Mouse (Mus musculus) forebrain, embryonic 12.5 days (tissue): ENCODE data around the gene Kmt5a. TPM values are rescaled to one million over a fixed set of nuclear protein-coding genes. Genes with fewer than 3 reads are reported as not detected.

Source experiments
- ATAC-seq: fragments of 200-750 bp; cut with Nextera tagmentation; 2 replicates; pipeline ENCODE4 v1.8.0; 2017; ENCODE audit warnings: moderate TSS enrichment; ENCODE audit not compliant: low FRiP score
- H3K27ac ChIP-seq: fragments of 300-500 bp; sonication (generic); 2 replicates; pipeline ENCODE4 v1.5.1; 2016; ENCODE audit warnings: mild to moderate bottlenecking
- H3K27me3 ChIP-seq: fragments of 300-500 bp; sonication (generic); 2 replicates; pipeline ENCODE4 v1.6.1; 2016; ENCODE audit warnings: mild to moderate bottlenecking
- H3K36me3 ChIP-seq: fragments of 300-500 bp; sonication (generic); replicated peaks from 2 replicates; pipeline ENCODE4 v1.6.1; 2016; ENCODE audit warnings: mild to moderate bottlenecking
- H3K4me1 ChIP-seq: fragments of 300-500 bp; sonication (generic); 2 replicates; pipeline ENCODE4 v1.6.1; 2016
- H3K4me2 ChIP-seq: fragments of 300-500 bp; sonication (generic); 2 replicates; pipeline ENCODE4 v1.6.1; 2016; ENCODE audit warnings: mild to moderate bottlenecking, moderate library complexity
- H3K4me3 ChIP-seq: fragments of 300-500 bp; sonication (generic); replicated peaks from 2 replicates; pipeline ENCODE4 v1.5.1; 2016; ENCODE audit warnings: mild to moderate bottlenecking
- H3K9ac ChIP-seq: fragments of 300-500 bp; sonication (generic); 2 replicates; pipeline ENCODE4 v1.6.1; 2016; ENCODE audit warnings: mild to moderate bottlenecking
- H3K9me3 ChIP-seq: fragments of 300-500 bp; sonication (generic); 2 replicates; pipeline ENCODE4 v1.6.1; 2016
- WGBS: fragments of 180-500 bp; shearing (Covaris S2); methylation state at CpG from one replicate; pipeline ENCODE4 v1.1.7; 2016; 5-methylcytosine and 5-hydroxymethylcytosine counted together
- microRNA-seq: library from miRNA; unstranded; fragments of <30 nt; microRNA quantifications from one replicate; pipeline ENCODE4, GENCODE M21; 2017
- polyA plus RNA-seq: library from polyadenylated mRNA; unstranded; fragments of >200 nt; fragmentation: Nextera tagmentation; extraction: Ambion mirVana; gene quantifications from 2 replicates; pipeline ENCODE4 v1.2.1, GENCODE M21; 2016

Kmt5a gene
- polyA plus RNA-seq, 1 experiment from 2014 or later, result 59.7 TPM

GRCm38 (mm10) chr5:124509742-124510237, 70.1 kb downstream of the Kmt5a start:
- Histone ChIP-seq H3K4me2 (no peak overlapping the region), H3K9me3 (no peaks in the 10 kb centered on the region), H3K27me3 (no peaks in the 10 kb centered on the region), H3K4me1 (no peaks in the 10 kb centered on the region), H3K9ac (no peak overlapping the region), H3K4me3 (no peak overlapping the region), H3K27ac (no peak overlapping the region), H3K36me3 (peaks cover 40% of the 10 kb centered on the region)
- WGBS, result 85% methylated on average over 12 of the region's 12 CpGs
- ATAC-seq, result no peak

GRCm38 (mm10) chr5:124510536-124511050, 70.9 kb downstream of the Kmt5a start:
- no peak for ATAC-seq

More at GRCm38 (mm10) chr5:124510536-124511050, 70.9 kb downstream of the Kmt5a start:
- Histone ChIP-seq H3K27ac (no peak overlapping the region), H3K4me3 (no peak overlapping the region), H3K9ac (no peak overlapping the region), H3K4me1 (no peaks in the 10 kb centered on the region), H3K9me3 (no peaks in the 10 kb centered on the region), H3K36me3 (peaks cover 42% of the 10 kb centered on the region), H3K4me2 (no peak overlapping the region), H3K27me3 (no peaks in the 10 kb centered on the region)
- 94% methylated on average over 10 of the region's 10 CpGs for WGBS

Small RNA genes within 50 kb of the gene (microRNA-seq; reads per million reads assigned to microRNA genes)
- 1.7 reads per million for gene Gm27486

Other genes starting within 250 kb of the Kmt5a start
- gene Pitpnm2, start 190.2 kb upstream of the Kmt5a start, polyA plus RNA-seq, result 6.8 and 8.9 TPM in 2 replicates
- gene Mphosph9, start 112.0 kb upstream of the Kmt5a start, polyA plus RNA-seq, result 24.4 and 24.7 TPM in 2 replicates
- gene 2810006K23Rik, start 111.8 kb upstream of the Kmt5a start, polyA plus RNA-seq, result 19.2 and 23.0 TPM in 2 replicates
- gene Cdk2ap1, start 76.8 kb upstream of the Kmt5a start, polyA plus RNA-seq, result 81.1 and 105 TPM in 2 replicates
- gene Sbno1, start 13.9 kb upstream of the Kmt5a start, polyA plus RNA-seq, result 102 and 109 TPM in 2 replicates
- 18.6 and 20.4 TPM in 2 replicates for gene Rilpl2, start 38.4 kb downstream of the Kmt5a start, polyA plus RNA-seq
- 32.0 and 33.1 TPM in 2 replicates for gene Snrnp35, start 43.2 kb downstream of the Kmt5a start, polyA plus RNA-seq
- 17.4 and 17.8 TPM in 2 replicates for gene Rilpl1, start 91.5 kb downstream of the Kmt5a start, polyA plus RNA-seq
- gene Tmed2, start 100.8 kb downstream of the Kmt5a start, polyA plus RNA-seq, result 404 and 414 TPM in 2 replicates
- gene Ddx55, start 112.9 kb downstream of the Kmt5a start, polyA plus RNA-seq, result 18.7 and 19.3 TPM in 2 replicates
- gene Eif2b1, start 139.2 kb downstream of the Kmt5a start, polyA plus RNA-seq, result 68.2 and 73.1 TPM in 2 replicates
- 72.0 and 73.4 TPM in 2 replicates for gene Gtf2h3, start 139.2 kb downstream of the Kmt5a start, polyA plus RNA-seq
- 50.5 and 53.3 TPM in 2 replicates for gene Atp6v0a2, start 188.6 kb downstream of the Kmt5a start, polyA plus RNA-seq